Mouse (Mus musculus) splenic B cell, adult 2 months (primary cell): Measurements from ENCODE around the gene Dhrs4.

Experiments
- DNase-seq: peaks from one replicate; pipeline ENCODE4 v3.0.0-alpha.2; 2011; ENCODE audit warnings: low read depth, low spot score
- H3K27me3 ChIP-seq: 2 replicates; pipeline ENCODE4 v1.6.1; 2012; ENCODE audit warnings: mild to moderate bottlenecking, low read length, moderate library complexity, mixed read lengths; ENCODE audit not compliant: control insufficient read depth, poor library complexity, insufficient read depth, severe bottlenecking
- H3K36me3 ChIP-seq: 2 replicates; pipeline ENCODE4 v1.6.1; 2012; ENCODE audit warnings: mild to moderate bottlenecking, low read length, moderate library complexity, mixed read lengths; ENCODE audit not compliant: control insufficient read depth, poor library complexity, insufficient read depth, severe bottlenecking

Gene Dhrs4

GRCm38 (mm10) chr14:55469041-55469440 is 9.5 kb upstream of the Dhrs4 start:
- no peaks in the 10 kb centered on the region for H3K27me3 ChIP-seq
- DNase-seq = no peak
- no peaks in the 10 kb centered on the region for H3K36me3 ChIP-seq

- no peak for DNase-seq
- H3K36me3 ChIP-seq = no peaks in the 10 kb centered on the region
- no peaks in the 10 kb centered on the region for H3K27me3 ChIP-seq
Measured at GRCm38 (mm10) chr14:55469821-55470220, 8.7 kb upstream of the Dhrs4 start.

- Histone ChIP-seq H3K36me3 (no peaks in the 10 kb centered on the region), H3K27me3 (no peaks in the 10 kb centered on the region)
- DNase-seq = no peak
Measured at GRCm38 (mm10) chr14:55470806-55471205, 7.8 kb upstream of the Dhrs4 start.

- H3K27me3 ChIP-seq = no peaks in the 10 kb centered on the region
- no peaks in the 10 kb centered on the region for H3K36me3 ChIP-seq
- no peak for DNase-seq
Measured at GRCm38 (mm10) chr14:55475654-55476053, 2.9 kb upstream of the Dhrs4 start.

- no peak for DNase-seq
- Histone ChIP-seq H3K36me3 (no peaks in the 10 kb centered on the region), H3K27me3 (no peaks in the 10 kb centered on the region)
Measured at GRCm38 (mm10) chr14:55477421-55477820, 1.1 kb upstream of the Dhrs4 start.

- Histone ChIP-seq H3K36me3 (no peaks in the 10 kb centered on the region), H3K27me3 (no peaks in the 10 kb centered on the region)
- no peak for DNase-seq
Measured at GRCm38 (mm10) chr14:55477829-55478228, 729 bp upstream of the Dhrs4 start.

- Histone ChIP-seq H3K27me3 (no peaks in the 10 kb centered on the region), H3K36me3 (no peaks in the 10 kb centered on the region)
- DNase-seq = no peak
Measured at GRCm38 (mm10) chr14:55479629-55480028, 1.1 kb downstream of the Dhrs4 start.

- Histone ChIP-seq H3K36me3 (no peaks in the 10 kb centered on the region), H3K27me3 (no peaks in the 10 kb centered on the region)
- no peak for DNase-seq
Measured at GRCm38 (mm10) chr14:55484430-55485085, 6.0 kb downstream of the Dhrs4 start.

- Histone ChIP-seq H3K27me3 (no peaks in the 10 kb centered on the region), H3K36me3 (no peaks in the 10 kb centered on the region)
- no peak for DNase-seq
Measured at GRCm38 (mm10) chr14:55486836-55487235, 8.3 kb downstream of the Dhrs4 start.

- Histone ChIP-seq H3K36me3 (no peaks in the 10 kb centered on the region), H3K27me3 (no peaks in the 10 kb centered on the region)
- peak; percentile 80 for DNase-seq
Measured at GRCm38 (mm10) chr14:55490361-55491201, 12.0 kb downstream of the Dhrs4 start, which contains the start of gene Carmil3. Carmil3 (plus strand) TSS chr14:55490651.

- H3K27me3 ChIP-seq = no peaks in the 10 kb centered on the region
Measured at GRCm38 (mm10) chr14:55491291-55491833, 12.8 kb downstream of the Dhrs4 start.

GRCm38 (mm10) chr14:55492103-55492502 is 13.5 kb downstream of the Dhrs4 start:
- no peak for DNase-seq
- Histone ChIP-seq H3K36me3 (no peaks in the 10 kb centered on the region), H3K27me3 (no peaks in the 10 kb centered on the region)

More at GRCm38 (mm10) chr14:55491291-55491833, 12.8 kb downstream of the Dhrs4 start:
- no peaks in the 10 kb centered on the region for H3K36me3 ChIP-seq
- DNase-seq = peak; percentile 39

- no peaks in the 10 kb centered on the region for H3K36me3 ChIP-seq
- H3K27me3 ChIP-seq = no peaks in the 10 kb centered on the region
- no peak for DNase-seq
Measured at GRCm38 (mm10) chr14:55495509-55496240, 17.1 kb downstream of the Dhrs4 start.

- Histone ChIP-seq H3K27me3 (no peaks in the 10 kb centered on the region), H3K36me3 (no peaks in the 10 kb centered on the region)
- no peak for DNase-seq
Measured at GRCm38 (mm10) chr14:55496761-55497448, 18.3 kb downstream of the Dhrs4 start.
